Mouse (Mus musculus) bone marrow, adult 2 months (tissue): ENCODE measurements around the gene Parp8. TPM values are rescaled to one million over a fixed set of nuclear protein-coding genes. Genes with fewer than 3 reads are reported as not detected.

Source experiments
- H3K27ac ChIP-seq: fragments of 200-500 bp; 2 replicates; pipeline ENCODE4 v1.5.1; 2012; ENCODE audit warnings: low read depth, mild to moderate bottlenecking, control low read depth, inconsistent platforms, low read length; ENCODE audit not compliant: control insufficient read depth, poor library complexity, insufficient read depth
- H3K4me1 ChIP-seq: fragments of 200-500 bp; 2 replicates; pipeline ENCODE4 v1.6.1; 2011; ENCODE audit warnings: low read length; ENCODE audit not compliant: control insufficient read depth, insufficient read depth
- H3K4me3 ChIP-seq: fragments of 200-500 bp; replicated peaks from 2 replicates; pipeline ENCODE3; 2011; ENCODE audit warnings: mild to moderate bottlenecking, low read depth, low read length, control low read depth; ENCODE audit not compliant: control insufficient read depth
- CTCF ChIP-seq: fragments of 200-500 bp; IDR thresholded peaks from 2 replicates; pipeline ENCODE4 v1.5.1; 2011; ENCODE audit warnings: low read length, control low read depth; ENCODE audit not compliant: control insufficient read depth, insufficient read depth
- POLR2A ChIP-seq: fragments of 200-500 bp; IDR thresholded peaks from 2 replicates; pipeline ENCODE4 v1.6.1; 2011; ENCODE audit warnings: low read depth, mild to moderate bottlenecking, control low read depth, low read length, borderline replicate concordance; ENCODE audit not compliant: control insufficient read depth
- WGBS: fragments of 180-500 bp; shearing (Covaris S2); methylation state at CpG from one replicate; pipeline ENCODE4 v1.1.7; 2018; 5-methylcytosine and 5-hydroxymethylcytosine counted together
- polyA plus RNA-seq: library from polyadenylated mRNA; stranded (reverse); fragments of >200 nt; gene quantifications from 2 replicates; pipeline ENCODE4 v1.2.4, GENCODE M21; 2011; ENCODE audit warnings: low replicate concordance; ENCODE audit not compliant: missing spikeins, insufficient read depth, insufficient read length

Parp8 gene
- polyA plus RNA-seq, 1 experiment, result 31.9 TPM

GRCm38 (mm10) chr13:116967459-116967858 is 57.9 kb downstream of the Parp8 start:
- Histone ChIP-seq H3K4me1 (peaks cover 1% of the 10 kb centered on the region; the same call in 1 of the 2 replicates), H3K4me3 (no peak overlapping the region), H3K27ac (no peak overlapping the region)
- TF ChIP-seq POLR2A, result no peak
- TF ChIP-seq CTCF, result no peak
- 82% methylated on average over 3 of the region's 3 CpGs for WGBS

DNA sequence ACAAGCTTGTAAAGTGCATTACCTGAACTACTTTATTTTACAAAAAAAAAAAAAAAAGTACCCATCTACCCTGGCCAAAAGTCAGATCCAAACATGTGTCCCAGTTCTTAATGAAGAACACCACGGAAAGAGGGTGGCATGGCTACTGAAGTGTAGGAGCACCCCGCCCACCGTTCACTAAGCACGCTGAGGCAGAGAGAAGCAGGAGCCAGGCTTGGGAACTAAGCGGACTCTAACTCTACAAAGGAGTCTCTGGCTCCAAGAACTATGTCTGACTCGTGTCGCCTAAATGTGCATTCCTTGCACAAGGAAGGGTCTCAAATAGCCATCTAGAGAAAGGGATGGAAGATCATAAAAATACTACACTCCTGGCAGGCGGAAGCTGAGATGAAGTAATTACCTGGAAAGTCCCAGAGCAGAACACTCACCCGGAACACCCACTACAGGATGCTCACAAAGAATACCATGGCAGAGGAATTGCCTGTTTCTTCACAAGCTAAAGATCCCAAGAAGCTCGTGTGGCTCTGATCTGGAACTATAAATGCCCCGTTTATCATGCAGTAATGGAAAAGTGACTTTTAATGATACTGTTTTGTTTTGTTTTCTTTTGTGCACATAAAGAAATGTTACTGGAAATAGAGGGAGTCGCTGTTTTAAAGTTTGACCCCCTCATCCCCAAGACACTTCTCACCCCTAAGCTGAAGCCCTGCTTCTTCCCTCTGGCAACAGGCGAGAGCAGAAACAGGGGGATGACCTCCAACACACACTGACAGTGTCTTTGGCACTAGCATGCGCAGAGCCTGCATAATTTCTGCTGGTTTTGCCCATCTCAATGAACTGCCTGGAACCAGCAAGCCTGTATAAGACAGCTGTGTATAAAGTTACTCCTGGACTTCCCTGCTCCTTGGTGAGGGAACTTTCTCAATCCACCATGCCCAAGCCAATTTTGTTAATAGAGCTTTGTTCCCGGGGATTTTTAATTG is 62.6 kb downstream of the Parp8 start:
- no peak overlapping the region for H3K4me3 ChIP-seq
- H3K4me1 ChIP-seq, result no peaks in the 10 kb centered on the region; the same call in 1 of the 2 replicates
- H3K27ac ChIP-seq, result no peak overlapping the region
- WGBS, result 80% methylated on average over 15 of the region's 15 CpGs
- TF ChIP-seq CTCF, result no peak
- no peak for TF ChIP-seq POLR2A

DNA sequence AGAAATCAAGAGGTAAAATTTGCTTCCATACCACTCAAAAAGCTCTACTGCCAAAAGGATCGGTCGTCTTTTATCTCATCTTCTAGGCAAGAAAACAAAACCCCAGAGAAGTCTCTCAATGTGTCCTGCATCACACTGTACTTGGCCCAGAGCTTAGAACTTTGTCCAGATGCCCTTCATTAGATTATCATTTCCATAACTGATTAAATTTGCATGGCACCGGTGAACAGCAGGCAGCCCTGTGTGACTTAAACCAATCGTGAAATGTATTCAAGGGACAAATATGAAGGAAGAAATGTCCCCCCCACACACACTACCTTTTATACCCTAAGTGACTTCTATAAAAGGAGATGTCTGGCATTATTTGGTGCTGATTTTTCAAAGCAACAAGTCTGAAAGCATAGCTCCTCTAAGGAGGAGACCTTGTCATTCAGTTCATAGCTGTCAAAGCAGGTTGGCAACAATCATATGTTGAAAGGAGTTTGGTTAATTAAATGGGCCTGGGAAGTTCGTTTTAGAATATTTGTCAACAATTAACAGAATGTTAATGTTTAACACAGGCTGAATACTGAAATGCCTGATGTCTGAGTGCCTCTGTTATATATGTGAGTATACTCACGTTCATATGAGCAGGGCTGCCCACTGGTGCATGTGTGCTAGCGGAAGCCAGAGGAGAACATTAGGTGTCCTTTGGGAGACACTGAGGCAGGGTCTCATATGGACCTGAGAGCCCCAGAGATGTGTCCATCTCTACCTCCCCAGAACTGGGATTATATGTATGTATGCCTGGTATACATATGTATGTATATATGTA is 66.4 kb downstream of the Parp8 start:
- Histone ChIP-seq H3K4me3 (no peak overlapping the region), H3K27ac (no peak overlapping the region), H3K4me1 (no peaks in the 10 kb centered on the region)
- WGBS, result 76% methylated on average over 7 of the region's 7 CpGs
- TF ChIP-seq POLR2A, result no peak
- no peak for TF ChIP-seq CTCF

DNA sequence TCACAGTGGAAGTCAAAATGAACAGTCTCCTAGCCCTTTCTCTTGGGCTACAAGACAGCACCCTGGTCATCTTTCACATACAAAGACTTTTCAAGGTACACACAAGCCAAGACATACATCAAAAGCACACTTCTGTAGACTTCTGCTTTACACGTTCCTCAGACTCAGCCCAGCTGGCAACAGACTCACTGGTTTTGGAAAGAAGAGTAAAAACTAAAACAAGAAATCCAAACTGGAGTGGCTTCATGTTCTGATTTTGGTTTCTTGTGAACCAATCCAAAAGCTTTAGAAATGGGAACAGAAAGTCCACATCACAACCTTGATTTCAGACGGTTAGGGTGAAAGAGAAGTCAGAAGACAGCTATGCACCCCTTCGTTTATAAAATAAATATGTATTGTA is 67.8 kb downstream of the Parp8 start:
- Histone ChIP-seq H3K27ac (no peak overlapping the region), H3K4me1 (no peaks in the 10 kb centered on the region), H3K4me3 (no peak overlapping the region)
- TF ChIP-seq CTCF (no peak), POLR2A (no peak)
- 39% methylated on average over 3 of the region's 3 CpGs for WGBS

DNA sequence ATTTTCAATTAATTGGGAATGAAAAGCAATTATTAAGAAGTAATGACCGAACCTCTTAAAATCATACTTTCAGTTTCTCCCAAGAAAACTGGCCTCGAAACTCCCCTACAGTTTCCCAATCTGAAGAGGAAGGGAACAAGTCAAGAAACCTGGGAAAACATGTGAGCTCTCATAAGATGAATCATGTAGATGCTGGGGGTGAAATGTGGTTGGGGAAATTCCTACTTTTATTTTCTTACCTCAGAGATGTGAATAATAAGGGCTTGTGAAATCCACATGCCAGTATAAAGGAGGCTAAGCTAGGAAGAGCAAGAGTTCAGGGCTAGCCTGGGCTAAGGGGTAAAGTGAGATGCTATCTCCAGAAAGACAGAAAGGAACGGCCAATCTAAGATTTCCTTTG is 74.0 kb downstream of the Parp8 start:
- no peak for TF ChIP-seq POLR2A
- 64% methylated on average over 3 of the region's 3 CpGs for WGBS
- H3K4me3 ChIP-seq, result no peak overlapping the region

DNA sequence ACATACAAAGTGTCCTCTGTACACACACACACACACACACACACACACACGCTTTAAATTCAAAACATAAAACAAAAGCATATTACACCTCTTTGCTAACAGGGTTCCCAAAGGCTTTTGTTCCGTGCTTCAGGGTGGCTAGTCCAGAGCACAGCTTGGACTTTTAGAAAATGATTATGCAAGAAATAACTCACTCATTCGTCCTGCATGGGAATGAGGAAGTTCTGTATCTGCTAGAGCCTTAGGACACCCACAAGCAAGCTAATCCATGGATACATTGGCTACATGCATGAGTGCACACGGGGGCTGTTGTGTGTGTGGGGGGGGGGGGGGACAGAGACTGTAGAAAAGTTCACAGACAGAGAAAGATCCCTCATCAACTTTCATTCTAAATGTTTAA is 75.8 kb downstream of the Parp8 start:
- WGBS, result 20% methylated on average over 4 of the region's 4 CpGs
- no peak overlapping the region for H3K27ac ChIP-seq

More for the DNA sequence above, 74.0 kb downstream of the Parp8 start:
- Histone ChIP-seq H3K27ac (no peak overlapping the region), H3K4me1 (no peaks in the 10 kb centered on the region)

DNA sequence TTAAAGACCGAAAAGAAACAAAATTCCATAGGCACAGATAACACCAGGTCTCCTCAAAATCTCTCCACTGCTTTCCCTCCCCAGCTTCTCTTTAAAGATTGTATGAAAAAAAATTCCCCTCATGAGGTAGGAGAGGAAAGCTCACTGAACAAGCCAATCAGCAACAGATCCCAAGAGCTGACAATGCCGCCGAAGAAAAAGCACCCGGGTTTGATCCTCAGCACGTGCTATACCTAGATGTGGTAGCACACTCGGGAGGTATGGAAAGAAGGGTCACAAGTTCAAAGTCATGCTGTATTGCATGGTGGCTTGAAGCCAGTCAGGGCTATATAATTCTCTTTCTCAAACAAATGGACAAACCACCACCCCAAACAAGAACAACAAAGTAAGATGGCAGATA is 76.3 kb downstream of the Parp8 start:
- H3K27ac ChIP-seq, result no peak overlapping the region
- no peak overlapping the region for H3K4me3 ChIP-seq
- H3K4me1 ChIP-seq, result no peaks in the 10 kb centered on the region
- TF ChIP-seq POLR2A (no peak), CTCF (no peak)
- WGBS, result 90% methylated on average over 6 of the region's 6 CpGs

More for the DNA sequence above, 75.8 kb downstream of the Parp8 start:
- TF ChIP-seq CTCF, result no peak
- TF ChIP-seq POLR2A, result no peak
- Histone ChIP-seq H3K4me3 (no peak overlapping the region), H3K4me1 (no peaks in the 10 kb centered on the region)

DNA sequence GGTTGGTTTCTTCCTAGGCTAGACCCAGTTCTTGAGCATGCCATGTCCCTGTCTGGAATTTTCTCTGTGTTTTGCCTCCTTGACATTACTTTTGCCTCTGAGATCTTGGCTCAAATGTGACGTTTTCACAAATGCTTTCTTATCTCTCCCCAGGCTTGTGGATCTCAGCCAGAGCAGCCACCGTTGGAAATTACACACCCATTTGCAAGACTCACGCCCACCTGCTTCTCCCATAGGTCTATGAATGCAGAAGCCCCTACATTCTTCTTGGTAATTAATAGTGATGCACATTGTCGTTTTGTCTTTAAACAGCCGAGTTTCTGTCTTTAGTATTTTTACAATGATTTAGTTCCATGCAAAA is 77.1 kb downstream of the Parp8 start:
- 53% methylated on average over 5 of the region's 5 CpGs for WGBS

More for the DNA sequence above, 77.1 kb downstream of the Parp8 start:
- H3K27ac ChIP-seq, result no peak overlapping the region
- no peaks in the 10 kb centered on the region for H3K4me1 ChIP-seq
- H3K4me3 ChIP-seq, result no peak overlapping the region
- TF ChIP-seq POLR2A (no peak), CTCF (no peak)
